Mouse (Mus musculus) c-Kit-positive CD71-positive TER-119-negative erythroid progenitor cells, embryonic 14.5 days (primary cell): ENCODE results near the gene Rcbtb2.

Source experiments
- DNase-seq: peaks from one replicate; pipeline ENCODE4 v3.0.0-alpha.2; 2013; ENCODE audit warnings: low read depth

Rcbtb2 gene

GRCm38 (mm10) chr14:73209262-73209661, 86.4 kb downstream of the Rcbtb2 start:
- no peak for DNase-seq

- no peak for DNase-seq
Observed at GRCm38 (mm10) chr14:73210196-73210595, 87.4 kb downstream of the Rcbtb2 start.

GRCm38 (mm10) chr14:73211477-73211876, 88.6 kb downstream of the Rcbtb2 start:
- no peak for DNase-seq

- DNase-seq: no peak
Observed at GRCm38 (mm10) chr14:73217062-73217461, 94.2 kb downstream of the Rcbtb2 start.

DNA sequence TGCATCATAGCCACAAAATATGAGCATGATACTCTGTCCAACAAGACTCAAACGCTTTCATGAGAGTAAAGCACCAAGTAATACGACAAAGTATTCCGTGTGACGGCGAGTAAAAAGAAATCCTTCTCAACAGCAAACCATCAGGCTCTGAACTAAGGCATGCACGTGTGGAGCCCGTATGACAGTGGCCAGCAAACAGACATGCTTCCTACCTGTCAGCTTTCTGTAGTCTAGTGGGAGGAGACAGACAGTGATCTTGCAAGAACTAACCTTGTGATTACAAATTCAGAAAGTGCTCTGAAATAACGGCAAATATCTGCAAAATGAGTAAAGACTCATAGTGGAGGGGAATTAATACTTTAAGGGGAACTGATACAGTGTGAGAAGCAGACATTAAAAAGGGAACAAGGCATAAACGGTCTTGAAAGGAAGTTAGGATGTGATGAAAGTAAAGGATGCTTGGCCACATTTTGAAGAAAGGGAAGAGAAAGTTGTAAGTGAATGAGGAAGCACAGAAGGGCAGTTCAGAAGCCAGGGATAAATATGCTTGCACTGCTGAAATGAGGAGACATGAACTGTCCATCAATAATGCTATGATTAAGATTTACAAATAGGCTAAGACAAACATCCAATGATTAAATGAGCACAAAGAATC, 99.6 kb downstream of the Rcbtb2 start:
- DNase-seq: no peak

DNA sequence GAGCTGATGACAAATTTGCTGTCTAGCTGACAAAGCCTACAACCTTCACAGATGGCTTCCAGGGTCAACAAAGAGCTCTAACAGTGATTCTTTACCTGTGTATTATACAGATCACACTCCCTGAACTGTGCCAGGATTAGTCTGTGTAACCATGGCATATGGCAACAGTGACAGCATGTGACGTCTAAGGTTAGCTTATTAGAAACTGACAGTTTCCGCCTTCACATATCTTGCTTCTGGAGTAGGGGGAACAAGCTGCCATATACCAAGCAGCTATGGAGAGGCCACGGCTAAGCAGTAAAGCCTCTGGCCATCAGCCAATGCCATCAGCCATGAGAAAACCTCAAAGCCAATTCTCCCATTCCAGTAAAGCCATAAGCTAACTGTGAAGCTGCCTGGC, 103.5 kb downstream of the Rcbtb2 start:
- no peak for DNase-seq

DNA sequence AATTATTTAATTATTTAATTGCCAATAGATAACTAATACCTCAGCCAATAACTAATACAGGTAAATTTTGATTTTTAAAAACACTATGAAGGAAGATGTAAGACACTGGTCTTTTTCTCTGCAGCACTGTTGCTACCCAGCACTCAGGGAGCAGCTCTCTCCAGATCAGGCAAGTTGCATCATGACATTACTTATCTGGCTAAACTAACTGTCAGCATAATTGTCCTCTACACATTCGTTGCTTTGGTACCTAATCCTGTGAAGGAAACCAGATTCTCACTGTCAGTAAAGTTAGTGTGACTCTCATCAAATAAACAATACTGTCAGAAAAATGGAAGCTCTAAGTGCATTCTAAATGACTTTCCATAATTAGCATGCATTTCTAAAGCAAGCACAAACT, 104.0 kb downstream of the Rcbtb2 start:
- no peak for DNase-seq

GRCm38 (mm10) chr14:73231286-73231982, 108.6 kb downstream of the Rcbtb2 start:
- DNase-seq: no peak

- DNase-seq: no peak
Observed at GRCm38 (mm10) chr14:73234468-73235031, 111.7 kb downstream of the Rcbtb2 start.

DNA sequence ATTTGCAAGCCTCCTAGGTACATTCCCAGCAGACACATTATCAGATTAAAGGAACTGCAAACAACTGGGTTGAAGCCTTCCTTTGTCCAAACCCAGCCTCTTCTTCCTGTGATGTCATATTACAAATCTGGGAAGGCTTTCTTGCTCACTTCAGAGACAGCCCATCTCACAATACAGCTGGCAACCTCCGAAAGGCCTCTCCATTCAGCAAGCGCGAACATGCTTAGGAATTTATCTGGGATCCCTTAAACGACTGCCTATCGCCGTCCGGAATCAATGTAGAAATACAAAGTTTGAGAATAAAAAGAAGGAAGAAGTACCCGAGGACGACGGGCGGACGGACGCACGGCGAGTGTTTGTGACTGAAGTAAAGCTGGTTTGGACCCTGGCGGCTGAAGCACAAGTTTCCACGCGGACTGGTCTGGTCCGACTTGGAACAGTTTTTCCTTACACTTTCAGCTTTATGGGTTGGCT, 115.0 kb downstream of the Rcbtb2 start, which contains the start of gene Lpar6:
Lpar6 (plus strand) TSS at position 48 of the 474 bp plus-strand sequence.
- peak; percentile 11 for DNase-seq

DNA sequence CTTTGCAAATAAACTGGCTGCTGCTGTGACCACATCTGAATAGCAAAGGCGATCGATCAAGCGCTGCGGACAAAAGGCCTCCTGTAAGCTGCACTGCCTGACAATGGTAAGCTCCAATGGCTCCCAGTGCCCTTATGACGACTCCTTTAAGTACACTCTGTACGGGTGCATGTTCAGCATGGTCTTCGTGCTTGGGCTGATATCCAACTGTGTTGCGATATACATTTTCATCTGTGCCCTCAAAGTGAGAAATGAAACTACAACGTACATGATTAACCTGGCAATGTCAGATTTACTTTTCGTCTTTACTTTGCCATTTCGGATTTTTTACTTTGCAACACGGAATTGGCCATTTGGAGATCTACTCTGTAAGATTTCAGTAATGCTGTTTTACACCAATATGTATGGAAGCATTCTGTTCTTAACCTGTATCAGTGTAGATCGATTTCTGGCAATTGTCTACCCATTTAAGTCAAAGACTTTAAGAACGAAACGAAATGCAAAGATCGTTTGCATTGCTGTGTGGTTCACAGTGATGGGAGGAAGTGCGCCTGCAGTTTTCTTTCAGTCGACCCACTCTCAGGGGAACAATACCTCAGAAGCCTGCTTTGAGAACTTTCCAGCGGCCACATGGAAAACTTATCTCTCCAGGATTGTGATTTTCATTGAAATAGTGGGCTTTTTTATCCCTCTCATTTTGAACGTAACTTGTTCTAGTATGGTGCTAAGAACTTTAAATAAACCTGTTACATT, 115.8 kb downstream of the Rcbtb2 start:
- peak; percentile 33 for DNase-seq

GRCm38 (mm10) chr14:73239291-73239690, 116.5 kb downstream of the Rcbtb2 start:
- DNase-seq: peak; percentile 21

DNA sequence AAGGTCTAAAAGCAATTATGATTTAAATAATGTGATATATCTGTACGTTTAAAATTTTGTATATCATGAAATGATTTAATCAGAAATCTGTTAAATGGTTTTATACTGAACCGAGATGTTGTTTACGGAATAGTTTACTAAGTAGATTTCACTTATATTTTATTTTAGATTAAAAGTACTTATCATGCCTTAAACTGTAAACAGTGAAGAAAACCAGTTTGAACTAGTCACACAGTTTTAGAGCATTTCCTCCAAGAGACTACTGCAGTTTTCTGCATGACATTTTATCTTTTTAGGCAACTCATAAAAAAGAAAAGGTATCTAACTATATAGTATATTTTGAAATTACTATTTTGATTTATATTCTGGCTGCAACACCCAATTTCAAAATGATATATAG, 117.0 kb downstream of the Rcbtb2 start:
- DNase-seq: no peak

- DNase-seq: no peak
Observed at GRCm38 (mm10) chr14:73244061-73244597, 121.3 kb downstream of the Rcbtb2 start.

GRCm38 (mm10) chr14:73250056-73250455, 127.2 kb downstream of the Rcbtb2 start:
- DNase-seq: no peak

- no peak for DNase-seq
Observed at GRCm38 (mm10) chr14:73252276-73252675, 129.4 kb downstream of the Rcbtb2 start.

DNA sequence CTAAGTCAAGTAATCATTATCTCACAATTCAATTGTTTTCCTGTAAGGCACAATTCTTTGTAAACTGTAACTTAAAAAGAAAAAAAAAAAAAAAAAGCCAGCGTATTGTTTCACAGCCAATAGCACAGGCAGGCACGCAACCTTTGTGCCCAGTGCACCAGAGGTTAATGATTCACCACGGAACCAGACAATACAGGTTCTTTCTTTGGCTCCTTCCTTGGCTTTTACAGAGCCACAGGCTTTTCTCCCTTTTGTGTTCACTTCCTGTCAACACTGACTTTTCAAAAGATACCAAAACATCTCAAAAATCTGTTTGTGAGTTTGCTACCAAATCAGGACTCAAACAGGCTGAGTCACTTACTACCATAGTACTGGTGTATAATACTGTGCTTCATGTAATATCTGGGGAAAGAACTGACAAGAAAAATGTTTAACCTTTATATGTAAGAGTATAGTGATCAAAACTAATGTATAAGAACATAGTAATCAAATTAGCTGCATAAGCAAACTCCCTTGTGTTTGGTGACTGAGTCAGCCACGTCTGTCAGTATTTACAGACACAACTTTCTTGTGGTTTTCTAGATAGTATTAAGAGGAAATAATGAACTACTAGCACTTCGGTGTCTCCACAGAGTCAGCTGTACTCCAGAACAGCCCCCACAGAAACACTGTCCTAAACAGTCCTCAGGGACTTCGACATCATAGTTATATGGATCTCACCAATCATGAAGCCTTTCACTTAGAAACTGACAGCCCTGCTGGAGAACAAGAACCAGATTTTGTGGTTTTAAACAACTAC, 130.8 kb downstream of the Rcbtb2 start:
- DNase-seq: no peak

DNA sequence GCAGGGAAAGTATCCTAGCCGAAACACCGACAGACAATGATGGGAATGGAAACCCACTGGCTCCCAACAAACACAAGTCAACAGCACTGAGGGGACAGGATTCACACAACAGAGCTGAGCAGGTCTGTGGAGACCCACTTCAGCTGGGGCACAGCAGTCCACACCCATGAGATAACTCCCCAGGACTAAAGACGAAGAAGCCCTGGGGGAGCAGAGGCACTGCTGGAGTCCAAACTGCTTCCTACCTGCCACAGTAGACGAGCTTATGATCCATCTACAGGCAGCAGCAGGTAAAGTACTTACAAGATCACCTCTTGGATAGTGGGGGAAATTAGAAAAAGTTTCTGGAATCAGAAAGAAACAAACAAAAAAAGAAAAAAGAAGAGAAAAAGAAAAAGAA, 131.6 kb downstream of the Rcbtb2 start:
- no peak for DNase-seq

DNA sequence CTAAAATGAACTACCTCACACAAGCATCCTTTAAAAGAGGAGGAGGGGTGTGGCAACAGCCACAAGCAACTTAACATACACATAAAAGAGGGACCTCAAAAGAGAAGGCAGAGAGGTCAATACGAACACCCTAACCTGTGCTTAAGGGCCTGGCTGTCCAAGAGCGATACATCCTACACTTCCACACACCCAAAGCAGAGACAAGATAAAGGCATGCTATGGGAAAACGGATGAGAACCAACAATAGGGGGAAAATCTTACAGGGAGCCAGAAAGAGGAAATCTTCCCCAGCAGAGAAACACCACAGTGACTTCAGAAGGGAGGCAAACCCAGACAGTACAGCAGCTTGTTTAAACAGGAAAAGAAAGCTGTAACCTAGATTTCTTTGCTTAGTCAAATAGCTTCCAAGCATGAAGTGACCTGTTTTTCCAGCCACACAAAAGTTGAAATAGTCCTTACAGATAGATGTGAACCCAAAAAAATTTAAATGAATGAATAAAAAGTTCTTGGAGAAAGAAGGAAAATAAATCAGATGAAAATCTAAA, 132.7 kb downstream of the Rcbtb2 start:
- DNase-seq: no peak

GRCm38 (mm10) chr14:73257348-73257747, 134.5 kb downstream of the Rcbtb2 start:
- DNase-seq: no peak
